ENCODE assay signal across 19 mouse cellular contexts in genomic region chr8:103702236-103702635, GRCm38 (mm10).
DNase-seq lines count a peak whose midpoint lies in the region; TF ChIP-seq lines count a peak whose summit lies in the region.
"Had no signal": no experiment of that assay in that cellular context is flagged by ENCODE, and none has a peak within 500 bp of the region (broad histone marks: within the 10 kb centered on the region; RNA-seq: fewer than 3 reads in every experiment).

No protein-coding gene starts in this region.

- H3K4me3 ChIP-seq in MEL (ENCODE audit: control insufficient read depth in 1 of 2, insufficient read depth in 1 of 2, low read depth in 2 of 2, low read length in 2 of 2) = no peak overlapping the region
- H3K4me3 ChIP-seq: embryonic facial prominence, embryonic 10.5 days; forebrain, embryonic 15.5 days; hindbrain, embryonic 15.5 days; liver, embryonic 13.5 days; lung, embryonic 15.5 days; megakaryocyte, embryonic 14.5 days; midbrain, embryonic 13.5 days; neural tube, embryonic 12.5 days had no signal

- no peaks in the 10 kb centered on the region for H3K27me3 ChIP-seq in MEL (ENCODE audit: control insufficient read depth in 1 of 2, insufficient read depth in 2 of 2, low read length in 2 of 2)
- H3K27me3 ChIP-seq: forebrain, embryonic 15.5 days; hindbrain, embryonic 15.5 days; liver, embryonic 13.5 days; lung, embryonic 15.5 days; megakaryocyte, embryonic 14.5 days; midbrain, embryonic 13.5 days; neural tube, embryonic 12.5 days had no signal

- H3K36me3 ChIP-seq in MEL (ENCODE audit: control insufficient read depth in 1 of 2, insufficient read depth in 2 of 2, low read length in 2 of 2) = no peaks in the 10 kb centered on the region
- H3K36me3 ChIP-seq: embryonic facial prominence, embryonic 10.5 days; forebrain, embryonic 15.5 days; hindbrain, embryonic 15.5 days; liver, embryonic 13.5 days; lung, embryonic 15.5 days; midbrain, embryonic 13.5 days; neural tube, embryonic 12.5 days had no signal

- no peak for TF ChIP-seq RAD21 in MEL (IDR thresholded peaks at IDR 0.05; ENCODE audit: low read depth, low read length)

- TF ChIP-seq CTCF in MEL (IDR thresholded peaks at IDR 0.05 in 2 of 3, conservative IDR thresholded peaks at IDR 0.05 in 1 of 3; ENCODE audit: control insufficient read depth in 1 of 3, insufficient read depth in 1 of 3, low read depth in 2 of 3, low read length in 3 of 3, poor library complexity in 1 of 3, severe bottlenecking in 1 of 3) = no peak

- no peak overlapping the region for H3K27ac ChIP-seq in MEL (ENCODE audit: control insufficient read depth, low read depth, low read length)
- H3K27ac ChIP-seq: embryonic facial prominence, embryonic 10.5 days; forebrain, embryonic 15.5 days; hindbrain, embryonic 15.5 days; liver, embryonic 13.5 days; lung, embryonic 15.5 days; midbrain, embryonic 13.5 days; neural tube, embryonic 12.5 days had no signal

- H3K79me2 ChIP-seq in MEL (ENCODE audit: control insufficient read depth, insufficient read depth, low read length, poor library complexity) = no peaks in the 10 kb centered on the region

- no peak for TF ChIP-seq EP300 in MEL (IDR thresholded peaks at IDR 0.05; ENCODE audit: low read depth in 1 of 2, low read length in 2 of 2)

- TF ChIP-seq POLR2A in MEL (IDR thresholded peaks at IDR 0.05; ENCODE audit: control insufficient read depth in 1 of 2, insufficient read depth in 1 of 2, low read depth in 1 of 2, low read length in 2 of 2, poor library complexity in 1 of 2) = no peak

- no peak overlapping the region for H3K9ac ChIP-seq in MEL (ENCODE audit: control insufficient read depth, low read depth, low read length, poor library complexity, severe bottlenecking)
- H3K9ac ChIP-seq: forebrain, embryonic 15.5 days; hindbrain, embryonic 15.5 days; liver, embryonic 13.5 days; lung, embryonic 15.5 days; midbrain, embryonic 13.5 days; neural tube, embryonic 12.5 days had no signal

- DNase-seq in adrenal gland, postnatal 14 days = peak; percentile 17
- no peak for DNase-seq in adrenal gland, postnatal 25 days
- DNase-seq in 3T3-L1 (ENCODE audit: low read depth, low spot score) (peak; percentile 73), MEL (ENCODE audit: low read depth, low spot score) (peak; percentile 2)
- peak; percentile 49 for DNase-seq in retina, embryonic 14.5 days (ENCODE audit: low spot score)
- DNase-seq in kidney, adult 18-20 months = no peak
- DNase-seq in thymus, postnatal 25 days = no peak
- DNase-seq: cerebellum, adult 9-10 months; gastrocnemius, postnatal 14 days; kidney, postnatal 4 days; liver, embryonic 13.5 days; lung, postnatal 36 days had no signal

- no peaks in the 10 kb centered on the region for H3K9me3 ChIP-seq in MEL (replicated peaks; ENCODE audit: insufficient read depth, low read length)
- H3K9me3 ChIP-seq: forebrain, embryonic 15.5 days; hindbrain, embryonic 15.5 days; liver, embryonic 13.5 days; lung, embryonic 15.5 days; midbrain, embryonic 13.5 days had no signal

- H3K4me1 ChIP-seq in MEL (ENCODE audit: control insufficient read depth in 1 of 2, insufficient read depth in 2 of 2, low read length in 2 of 2) = no peaks in the 10 kb centered on the region
- H3K4me1 ChIP-seq: embryonic facial prominence, embryonic 10.5 days; forebrain, embryonic 15.5 days; hindbrain, embryonic 15.5 days; liver, embryonic 13.5 days; lung, embryonic 15.5 days; megakaryocyte, embryonic 14.5 days; midbrain, embryonic 13.5 days; neural tube, embryonic 12.5 days had no signal

TF ChIP-seq in MEL, 35 proteins besides CTCF, POLR2A, EP300 and RAD21:
- no peak for TF ChIP-seq JUND (IDR thresholded peaks at IDR 0.05; ENCODE audit: low read depth, low read length)
TF ChIP-seq in MEL: peak in this region for 0.

Comparison
In these comparisons a context has a peak if more than half of its experiments do, and no peak if none do; other contexts are left out.
1. DNase-seq: peak in adrenal gland, postnatal 14 days (single experiment), 3T3-L1 (single experiment), MEL (single experiment) and retina, embryonic 14.5 days (single experiment); none in adrenal gland, postnatal 25 days (single experiment), kidney, adult 18-20 months (single experiment) and thymus, postnatal 25 days (single experiment).